Mouse (Mus musculus) midbrain, embryonic 14.5 days (tissue): ENCODE results near the gene Rps24. TPM values are rescaled to one million over a fixed set of nuclear protein-coding genes. Genes with fewer than 3 reads are reported as not detected.

Experiments
- ATAC-seq: fragments of 200-750 bp; cut with Nextera tagmentation; 2 replicates; pipeline ENCODE4 v1.8.0; 2017; ENCODE audit warnings: moderate number of reproducible peaks, moderate library complexity; ENCODE audit not compliant: low FRiP score, low TSS enrichment
- DNase-seq: peaks from one replicate; pipeline ENCODE4 v3.0.0-alpha.2; 2015
- H3K27ac ChIP-seq: fragments of 300-500 bp; sonication (generic); replicated peaks from 2 replicates; pipeline ENCODE4 v1.5.1; 2014; ENCODE audit warnings: mild to moderate bottlenecking, low read depth, low read length, moderate library complexity
- H3K27me3 ChIP-seq: fragments of 300-500 bp; sonication (generic); 2 replicates; pipeline ENCODE4 v1.6.1; 2014; ENCODE audit warnings: low read length, control low read depth, mixed read lengths; ENCODE audit not compliant: control insufficient read depth, insufficient read depth
- H3K36me3 ChIP-seq: fragments of 300-500 bp; sonication (generic); 2 replicates; pipeline ENCODE4 v1.6.1; 2014; ENCODE audit warnings: low read length, control low read depth; ENCODE audit not compliant: control insufficient read depth, insufficient read depth
- H3K4me1 ChIP-seq: fragments of 300-500 bp; sonication (generic); 2 replicates; pipeline ENCODE4 v1.6.1; 2014; ENCODE audit warnings: mild to moderate bottlenecking, antibody characterized with exemption, low read length, control low read depth; ENCODE audit not compliant: control insufficient read depth, insufficient read depth
- H3K4me2 ChIP-seq: fragments of 300-500 bp; sonication (generic); 2 replicates; pipeline ENCODE4 v1.6.1; 2014; ENCODE audit warnings: mild to moderate bottlenecking, low read length, moderate library complexity
- H3K4me3 ChIP-seq: fragments of 300-500 bp; sonication (generic); replicated peaks from 2 replicates; pipeline ENCODE4 v1.5.1; 2014; ENCODE audit warnings: low read depth, low read length
- H3K9ac ChIP-seq: fragments of 300-500 bp; sonication (generic); replicated peaks from 2 replicates; pipeline ENCODE4 v1.6.1; 2014; ENCODE audit warnings: mild to moderate bottlenecking, low read length, moderate library complexity
- H3K9me3 ChIP-seq: fragments of 300-500 bp; sonication (generic); 2 replicates; pipeline ENCODE4 v1.6.1; 2016; ENCODE audit warnings: low read length, control low read depth, mixed read lengths; ENCODE audit not compliant: control insufficient read depth
- WGBS: fragments of 180-500 bp; shearing (Covaris S2); extraction: QIAGEN DNeasy Blood & Tissue Kit; methylation state at CpG from one replicate; pipeline ENCODE4 v1.1.7; 2014; 5-methylcytosine and 5-hydroxymethylcytosine counted together
- polyA plus RNA-seq: library from polyadenylated mRNA; unstranded; fragments of >200 nt; fragmentation: Nextera tagmentation; extraction: Ambion mirVana; gene quantifications from 2 replicates; pipeline ENCODE4 v1.2.1, GENCODE M21; 2014

Gene Rps24
- polyA plus RNA-seq, 1 experiment from 2014 or later = 772 TPM

GRCm38 (mm10) chr14:24507452-24508069 lies 20.6 kb downstream of the Rps24 start:
- Histone ChIP-seq H3K36me3 (no peaks in the 10 kb centered on the region), H3K9me3 (0 out of 2 replicates have a peak, but pooled peaks cover 7% of the 10 kb centered on the region), H3K27ac (peak overlapping the region; percentile 49; the same call in 1 of the 2 replicates), H3K27me3 (no peaks in the 10 kb centered on the region), H3K4me1 (peaks cover 17% of the 10 kb centered on the region), H3K9ac (no peak overlapping the region), H3K4me2 (no peak overlapping the region), H3K4me3 (no peak overlapping the region)
- DNase-seq = no peak
- no peak for ATAC-seq
- WGBS = 28% methylated on average over 14 of the region's 14 CpGs

GRCm38 (mm10) chr14:24508070-24508773 lies 21.3 kb downstream of the Rps24 start:
- Histone ChIP-seq H3K27ac (peak overlapping the region; percentile 49; the same call in 1 of the 2 replicates), H3K4me1 (peaks cover 17% of the 10 kb centered on the region), H3K36me3 (no peaks in the 10 kb centered on the region), H3K9ac (0 out of 2 replicates have a peak overlapping the region, but pooled peaks have one; percentile 2), H3K9me3 (0 out of 2 replicates have a peak, but pooled peaks cover 7% of the 10 kb centered on the region), H3K4me2 (peak overlapping the region; percentile 43), H3K27me3 (no peaks in the 10 kb centered on the region), H3K4me3 (no peak overlapping the region)
- 11% methylated on average over 18 of the region's 18 CpGs for WGBS
- DNase-seq (peak; percentile 50), ATAC-seq (no peak)

GRCm38 (mm10) chr14:24509557-24509956 lies 22.6 kb downstream of the Rps24 start:
- DNase-seq (no peak), ATAC-seq (no peak)
- Histone ChIP-seq H3K27ac (no peak overlapping the region), H3K4me3 (no peak overlapping the region), H3K36me3 (no peaks in the 10 kb centered on the region), H3K9ac (no peak overlapping the region), H3K27me3 (no peaks in the 10 kb centered on the region), H3K4me2 (no peak overlapping the region), H3K9me3 (0 out of 2 replicates have a peak, but pooled peaks cover 7% of the 10 kb centered on the region), H3K4me1 (peaks cover 17% of the 10 kb centered on the region)
- 61% methylated on average over 5 of the region's 5 CpGs for WGBS

- ATAC-seq (no peak), DNase-seq (no peak)
- WGBS = 97% methylated on average over 1 of the region's 1 CpGs
- Histone ChIP-seq H3K36me3 (no peaks in the 10 kb centered on the region), H3K4me1 (peaks cover 17% of the 10 kb centered on the region), H3K9me3 (0 out of 2 replicates have a peak, but pooled peaks cover 7% of the 10 kb centered on the region), H3K4me2 (no peak overlapping the region), H3K4me3 (no peak overlapping the region), H3K9ac (no peak overlapping the region), H3K27ac (no peak overlapping the region), H3K27me3 (no peaks in the 10 kb centered on the region)
These were observed 23.3 kb downstream of the Rps24 start for GRCm38 (mm10) chr14:24510218-24510617.

GRCm38 (mm10) chr14:24510679-24511078 lies 23.8 kb downstream of the Rps24 start:
- ATAC-seq (no peak), DNase-seq (no peak)
- Histone ChIP-seq H3K27ac (no peak overlapping the region), H3K9me3 (0 out of 2 replicates have a peak, but pooled peaks cover 7% of the 10 kb centered on the region), H3K36me3 (no peaks in the 10 kb centered on the region), H3K9ac (no peak overlapping the region), H3K4me1 (peaks cover 17% of the 10 kb centered on the region), H3K4me3 (no peak overlapping the region), H3K4me2 (no peak overlapping the region), H3K27me3 (no peaks in the 10 kb centered on the region)
- 87% methylated on average over 2 of the region's 2 CpGs for WGBS

- no peak overlapping the region for H3K4me2 ChIP-seq
- no peaks in the 10 kb centered on the region for H3K27me3 ChIP-seq
- no peak for ATAC-seq
- 35% methylated on average over 6 of the region's 6 CpGs for WGBS
- H3K9me3 ChIP-seq = 0 out of 2 replicates have a peak, but pooled peaks cover 7% of the 10 kb centered on the region
- no peak for DNase-seq
- no peak overlapping the region for H3K27ac ChIP-seq
- peaks cover 11% of the 10 kb centered on the region for H3K4me1 ChIP-seq
- H3K36me3 ChIP-seq = no peaks in the 10 kb centered on the region
- H3K4me3 ChIP-seq = no peak overlapping the region
- no peak overlapping the region for H3K9ac ChIP-seq
These were observed 25.7 kb downstream of the Rps24 start for GRCm38 (mm10) chr14:24512527-24513161.

GRCm38 (mm10) chr14:24521597-24521996 lies 34.7 kb downstream of the Rps24 start:
- Histone ChIP-seq H3K9ac (no peak overlapping the region), H3K4me1 (peaks cover 11% of the 10 kb centered on the region), H3K36me3 (no peaks in the 10 kb centered on the region), H3K4me3 (no peak overlapping the region), H3K9me3 (no peaks in the 10 kb centered on the region), H3K27ac (no peak overlapping the region), H3K4me2 (no peak overlapping the region), H3K27me3 (no peaks in the 10 kb centered on the region)
- no peak for ATAC-seq
- 80% methylated on average over 8 of the region's 8 CpGs for WGBS
- DNase-seq = no peak

- no peak for DNase-seq
- Histone ChIP-seq H3K27ac (peak overlapping the region; percentile 55; the same call in 1 of the 2 replicates), H3K27me3 (no peaks in the 10 kb centered on the region), H3K4me3 (no peak overlapping the region), H3K4me1 (peaks cover 22% of the 10 kb centered on the region), H3K36me3 (no peaks in the 10 kb centered on the region), H3K4me2 (no peak overlapping the region), H3K9ac (no peak overlapping the region), H3K9me3 (no peaks in the 10 kb centered on the region)
- 58% methylated on average over 3 of the region's 3 CpGs for WGBS
- no peak for ATAC-seq
These were observed 38.2 kb downstream of the Rps24 start for GRCm38 (mm10) chr14:24525137-24525536.
